Mouse (Mus musculus): Measurements from ENCODE around the gene Rap1b. TPM values are rescaled to one million over a fixed set of nuclear protein-coding genes. Genes with fewer than 3 reads are reported as not detected.

Gene Rap1b
- 202 and 212 TPM in 2 replicates for polyA plus RNA-seq (2015; fragmentation: Nextera tagmentation; extraction: Ambion mirVana)

DNA sequence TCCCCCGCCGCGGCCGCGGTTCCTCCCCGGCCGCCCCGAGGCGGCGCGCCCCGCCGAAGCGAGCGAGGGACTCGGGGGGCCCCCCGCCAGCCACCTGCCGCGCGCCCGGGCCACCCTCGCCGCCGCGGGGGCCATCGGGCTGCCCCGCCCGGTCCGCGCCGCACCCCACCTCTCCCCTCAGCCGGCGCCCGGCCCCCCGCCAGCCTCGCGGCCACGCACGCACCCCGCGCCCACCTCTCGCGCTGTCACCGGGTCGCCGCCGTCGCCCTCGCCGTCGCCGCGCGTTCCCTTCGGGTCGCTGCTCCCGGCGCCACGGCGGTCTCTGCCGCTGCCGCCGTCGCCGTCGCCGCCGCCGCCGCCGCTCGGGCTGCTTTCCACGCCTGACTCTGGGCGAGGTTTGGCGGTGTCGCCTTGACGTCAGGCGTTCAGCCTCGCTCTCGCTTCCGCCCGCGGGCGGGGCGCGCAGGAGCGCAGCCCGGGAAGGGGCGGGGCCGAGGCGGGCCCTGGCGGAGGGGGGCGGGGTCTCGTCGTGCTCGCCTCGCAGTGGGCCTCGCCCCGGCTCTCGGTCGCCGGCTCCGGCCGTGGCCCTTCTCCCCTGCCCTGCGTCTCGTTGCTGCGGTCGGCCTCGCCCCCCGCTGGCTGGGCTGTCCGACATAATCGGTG lies at the start of gene Rap1b:
Gene Rap1b, minus strand, starts transcription at position 439 of the 663 bp plus-strand sequence.

DNA sequence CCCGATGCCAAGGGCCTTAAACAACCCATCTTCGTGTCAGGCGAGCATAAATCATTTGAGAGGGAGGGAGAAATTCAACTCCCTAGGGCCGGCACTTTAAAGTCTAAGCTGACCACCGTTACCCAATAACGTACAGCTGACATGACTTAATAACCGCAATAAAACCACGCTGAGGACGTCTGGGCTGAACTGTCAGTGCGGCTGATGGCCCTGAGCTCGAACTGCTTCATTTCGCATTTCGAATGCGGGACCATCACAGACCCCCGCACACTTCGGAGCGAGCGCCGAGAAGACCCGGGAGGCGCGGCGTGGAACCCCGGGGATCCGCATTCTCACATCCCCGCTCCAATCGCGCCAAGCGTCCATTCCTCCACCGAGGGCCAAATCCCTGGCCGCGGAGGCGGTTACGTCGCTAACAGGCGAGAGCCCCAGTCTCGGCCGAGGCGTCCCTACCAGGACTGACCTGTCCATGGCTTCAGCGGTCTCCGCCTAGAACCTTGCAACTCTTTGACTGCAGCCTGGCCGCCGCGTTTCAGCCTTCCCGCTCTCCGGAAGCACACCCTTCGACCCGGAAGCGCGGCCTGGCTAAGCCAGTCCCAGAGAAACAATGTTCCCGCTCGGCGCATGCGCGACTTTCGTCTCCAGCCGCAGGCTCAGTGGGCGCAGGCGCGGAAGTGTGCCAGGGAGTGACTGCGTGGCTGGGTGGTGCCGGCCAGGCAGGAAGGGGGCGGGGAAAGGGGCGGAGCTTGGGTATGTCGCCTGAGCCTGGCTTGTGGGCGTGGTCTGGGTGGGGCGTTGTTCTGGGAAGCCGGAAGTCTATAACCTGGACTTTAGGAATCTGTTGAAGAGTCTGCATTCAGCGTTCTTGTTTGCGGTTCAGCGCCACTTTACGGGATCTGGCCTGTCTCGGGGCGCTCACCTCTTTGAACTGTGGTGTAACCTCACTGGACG lies 53.4 kb downstream of the Rap1b start, which contains the start of gene Nup107:
Gene Nup107, minus strand, starts transcription at position 565 of the 951 bp plus-strand sequence.

Other genes with a start within 250 kb of the Rap1b start
- gene Cpm, start 216.5 kb downstream of the Rap1b start, polyA plus RNA-seq (2015; fragmentation: Nextera tagmentation; extraction: Ambion mirVana) = 5.3 and 5.5 TPM in 2 replicates
- gene Mdm2, start 135.3 kb downstream of the Rap1b start, polyA plus RNA-seq (2015; fragmentation: Nextera tagmentation; extraction: Ambion mirVana) = 33.0 and 36.9 TPM in 2 replicates
- gene Slc35e3, start 99.7 kb downstream of the Rap1b start, polyA plus RNA-seq (2015; fragmentation: Nextera tagmentation; extraction: Ambion mirVana) = 9.0 and 10.3 TPM in 2 replicates
- gene Nup107, start 53.3 kb downstream of the Rap1b start, polyA plus RNA-seq (2015; fragmentation: Nextera tagmentation; extraction: Ambion mirVana) = 17.2 and 25.5 TPM in 2 replicates

All from urinary bladder, postnatal 0 days (tissue).